Mouse (Mus musculus): ENCODE measurements around the gene Rnf182. TPM values are rescaled to one million over a fixed set of nuclear protein-coding genes. Genes with fewer than 3 reads are reported as not detected.

Rnf182 gene
- polyA plus RNA-seq, 1 experiment from 2014 or later: not detected

GRCm38 (mm10) chr13:43619550-43620175 is 4.2 kb downstream of the Rnf182 start:
- WGBS (ENCODE audit: insufficient replicate concordance): 50% methylated on average over 4 of the region's 4 CpGs
- 0 out of 2 replicates have a peak, but pooled peaks cover 8% of the 10 kb centered on the region for H3K4me1 ChIP-seq (ENCODE audit: insufficient read depth)
- H3K9me3 ChIP-seq (ENCODE audit: low read length): no peaks in the 10 kb centered on the region
- TF ChIP-seq EP300 (IDR thresholded peaks at IDR 0.05; ENCODE audit: low read depth) (no peak), CTCF (IDR thresholded peaks at IDR 0.05; ENCODE audit: low read depth) (no peak)
- ATAC-seq: no peak
- DNase-seq: no peak
- H3K27me3 ChIP-seq (ENCODE audit: insufficient read depth, low read length): peaks cover 35% of the 10 kb centered on the region
- H3K4me3 ChIP-seq (ENCODE audit: low read depth, low read length): no peak overlapping the region
- no peak overlapping the region for H3K4me2 ChIP-seq (ENCODE audit: low read depth, low read length)
- no peak overlapping the region for H3K27ac ChIP-seq (ENCODE audit: low read depth)
- no peak overlapping the region for H3K9ac ChIP-seq (replicated peaks)
- H3K36me3 ChIP-seq (replicated peaks; ENCODE audit: insufficient read depth, low read length): no peaks in the 10 kb centered on the region

- ATAC-seq (no peak), DNase-seq (no peak)
- no peaks in the 10 kb centered on the region for H3K36me3 ChIP-seq (replicated peaks; ENCODE audit: insufficient read depth, low read length)
- WGBS (ENCODE audit: insufficient replicate concordance): 37% methylated on average over 5 of the region's 5 CpGs
- H3K9me3 ChIP-seq (ENCODE audit: low read length): no peaks in the 10 kb centered on the region
- no peak overlapping the region for H3K27ac ChIP-seq (ENCODE audit: low read depth)
- no peak overlapping the region for H3K4me2 ChIP-seq (ENCODE audit: low read depth, low read length)
- no peak overlapping the region for H3K9ac ChIP-seq (replicated peaks)
- no peaks in the 10 kb centered on the region for H3K27me3 ChIP-seq (ENCODE audit: insufficient read depth, low read length)
- no peak for TF ChIP-seq EP300 (IDR thresholded peaks at IDR 0.05; ENCODE audit: low read depth)
- TF ChIP-seq CTCF (IDR thresholded peaks at IDR 0.05; ENCODE audit: low read depth): no peak
- no peak overlapping the region for H3K4me3 ChIP-seq (ENCODE audit: low read depth, low read length)
- H3K4me1 ChIP-seq (ENCODE audit: insufficient read depth): no peaks in the 10 kb centered on the region
Measured at GRCm38 (mm10) chr13:43627922-43628321, 12.4 kb downstream of the Rnf182 start.

- no peaks in the 10 kb centered on the region for H3K9me3 ChIP-seq (ENCODE audit: low read length)
- WGBS (ENCODE audit: insufficient replicate concordance): 71% methylated on average over 7 of the region's 7 CpGs
- DNase-seq (no peak), ATAC-seq (no peak)
- H3K27me3 ChIP-seq (ENCODE audit: insufficient read depth, low read length): no peaks in the 10 kb centered on the region
- no peak overlapping the region for H3K4me2 ChIP-seq (ENCODE audit: low read depth, low read length)
- no peaks in the 10 kb centered on the region for H3K36me3 ChIP-seq (replicated peaks; ENCODE audit: insufficient read depth, low read length)
- H3K4me3 ChIP-seq (ENCODE audit: low read depth, low read length): no peak overlapping the region
- no peak overlapping the region for H3K9ac ChIP-seq (replicated peaks)
- TF ChIP-seq CTCF (IDR thresholded peaks at IDR 0.05; ENCODE audit: low read depth): no peak
- TF ChIP-seq EP300 (IDR thresholded peaks at IDR 0.05; ENCODE audit: low read depth): no peak
- H3K4me1 ChIP-seq (ENCODE audit: insufficient read depth): no peaks in the 10 kb centered on the region
- H3K27ac ChIP-seq (ENCODE audit: low read depth): no peak overlapping the region
Measured at GRCm38 (mm10) chr13:43629785-43630184, 14.3 kb downstream of the Rnf182 start.

- Histone ChIP-seq H3K4me2 (ENCODE audit: low read depth, low read length) (no peak overlapping the region), H3K27me3 (ENCODE audit: insufficient read depth, low read length) (no peaks in the 10 kb centered on the region), H3K4me1 (ENCODE audit: insufficient read depth) (no peaks in the 10 kb centered on the region), H3K4me3 (ENCODE audit: low read depth, low read length) (no peak overlapping the region), H3K36me3 (replicated peaks; ENCODE audit: insufficient read depth, low read length) (no peaks in the 10 kb centered on the region), H3K27ac (ENCODE audit: low read depth) (no peak overlapping the region), H3K9me3 (ENCODE audit: low read length) (no peaks in the 10 kb centered on the region), H3K9ac (replicated peaks) (no peak overlapping the region)
- WGBS (ENCODE audit: insufficient replicate concordance): 83% methylated on average over 6 of the region's 6 CpGs
- DNase-seq (no peak), ATAC-seq (no peak)
- TF ChIP-seq EP300 (IDR thresholded peaks at IDR 0.05; ENCODE audit: low read depth) (no peak), CTCF (IDR thresholded peaks at IDR 0.05; ENCODE audit: low read depth) (no peak)
Measured at GRCm38 (mm10) chr13:43631266-43631665, 15.8 kb downstream of the Rnf182 start.

- no peak overlapping the region for H3K4me2 ChIP-seq (ENCODE audit: low read depth, low read length)
- no peak overlapping the region for H3K27ac ChIP-seq (ENCODE audit: low read depth)
- H3K4me1 ChIP-seq (ENCODE audit: insufficient read depth): no peaks in the 10 kb centered on the region
- no peaks in the 10 kb centered on the region for H3K36me3 ChIP-seq (replicated peaks; ENCODE audit: insufficient read depth, low read length)
- DNase-seq: no peak
- ATAC-seq: no peak
- 72% methylated on average over 4 of the region's 4 CpGs for WGBS (ENCODE audit: insufficient replicate concordance)
- H3K9me3 ChIP-seq (ENCODE audit: low read length): no peaks in the 10 kb centered on the region
- H3K9ac ChIP-seq (replicated peaks): no peak overlapping the region
- no peak for TF ChIP-seq EP300 (IDR thresholded peaks at IDR 0.05; ENCODE audit: low read depth)
- TF ChIP-seq CTCF (IDR thresholded peaks at IDR 0.05; ENCODE audit: low read depth): no peak
- H3K4me3 ChIP-seq (ENCODE audit: low read depth, low read length): no peak overlapping the region
- no peaks in the 10 kb centered on the region for H3K27me3 ChIP-seq (ENCODE audit: insufficient read depth, low read length)
Measured at GRCm38 (mm10) chr13:43633024-43633423, 17.5 kb downstream of the Rnf182 start.

- Histone ChIP-seq H3K27ac (ENCODE audit: low read depth) (no peak overlapping the region), H3K36me3 (replicated peaks; ENCODE audit: insufficient read depth, low read length) (no peaks in the 10 kb centered on the region), H3K27me3 (ENCODE audit: insufficient read depth, low read length) (no peaks in the 10 kb centered on the region), H3K9ac (replicated peaks) (no peak overlapping the region), H3K4me3 (ENCODE audit: low read depth, low read length) (no peak overlapping the region), H3K4me2 (ENCODE audit: low read depth, low read length) (no peak overlapping the region), H3K4me1 (ENCODE audit: insufficient read depth) (no peaks in the 10 kb centered on the region), H3K9me3 (ENCODE audit: low read length) (no peaks in the 10 kb centered on the region)
- WGBS (ENCODE audit: insufficient replicate concordance): 82% methylated on average over 7 of the region's 7 CpGs
- DNase-seq: no peak
- ATAC-seq: no peak
- no peak for TF ChIP-seq EP300 (IDR thresholded peaks at IDR 0.05; ENCODE audit: low read depth)
- no peak for TF ChIP-seq CTCF (IDR thresholded peaks at IDR 0.05; ENCODE audit: low read depth)
Measured at GRCm38 (mm10) chr13:43637720-43638119, 22.2 kb downstream of the Rnf182 start.

Measured in liver, postnatal 0 days (tissue).